Mouse (Mus musculus) lung, postnatal 10 days (tissue): ENCODE results near the gene Prph.
A peak's percentile ranks its signal among the peaks of the same experiment; 100 is the strongest.

Experiments used
- DNase-seq: peaks from one replicate; pipeline ENCODE4 v3.0.0; 2021

Gene Prph

DNA sequence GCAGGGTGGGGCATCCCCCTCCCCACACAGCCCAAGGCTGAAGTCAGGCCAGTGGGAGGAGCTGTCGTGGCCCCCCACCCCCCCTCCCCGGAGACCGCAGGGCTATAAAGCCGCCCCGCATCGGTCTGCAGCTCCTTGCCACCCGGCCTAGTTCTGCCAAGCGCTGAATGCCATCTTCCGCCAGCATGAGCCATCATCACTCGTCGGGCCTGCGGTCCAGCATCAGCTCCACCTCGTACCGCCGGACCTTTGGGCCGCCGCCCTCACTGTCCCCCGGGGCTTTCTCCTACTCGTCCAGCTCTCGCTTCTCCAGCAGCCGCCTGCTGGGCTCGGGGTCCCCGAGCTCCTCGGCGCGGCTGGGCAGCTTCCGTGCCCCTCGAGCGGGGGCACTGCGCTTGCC, at the start of gene Prph:
Gene Prph (plus strand): TSS at position 135 of the 400 bp plus-strand sequence.
- DNase-seq: no peak

DNA sequence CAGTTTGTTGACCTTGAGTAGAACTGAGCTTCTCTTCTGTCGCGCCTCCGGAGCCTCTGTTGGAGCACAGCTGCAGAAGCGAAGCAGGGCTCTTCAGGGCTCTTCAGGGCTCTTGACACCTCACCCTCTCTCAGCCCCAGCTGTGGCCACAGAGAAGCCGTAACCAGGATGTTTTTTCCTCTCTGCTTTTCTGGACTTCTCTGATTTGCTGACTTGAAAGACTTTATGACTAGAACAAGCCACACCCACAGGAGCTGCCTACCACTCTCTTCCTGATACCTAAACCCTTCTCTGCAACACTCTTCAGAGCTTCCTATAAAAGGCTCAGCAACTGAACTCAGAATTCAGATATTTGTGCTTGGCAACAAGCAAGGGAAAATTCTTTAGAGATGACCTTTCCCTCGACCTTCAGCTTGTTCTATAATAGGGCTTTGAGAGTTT, 46.2 kb upstream of the Prph start:
- peak; percentile 49 for DNase-seq

DNA sequence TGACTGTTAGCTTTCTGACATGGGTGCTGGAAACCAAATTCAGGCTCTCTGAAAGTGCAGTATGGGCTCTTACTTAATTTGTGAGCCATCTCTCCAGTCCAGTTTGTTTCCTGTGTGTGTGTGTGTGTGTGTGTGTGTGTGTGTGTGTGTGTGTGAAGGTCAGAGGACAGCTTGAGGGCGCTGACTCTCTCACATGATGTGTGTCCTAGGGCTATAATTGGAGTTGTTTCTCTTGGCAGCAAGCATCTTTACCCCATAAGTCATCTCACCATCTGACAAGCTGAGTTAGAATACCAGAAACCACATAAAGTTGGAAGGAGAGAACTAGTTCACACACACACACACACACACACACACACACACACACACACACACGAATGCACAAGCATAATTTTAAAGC, 44.1 kb upstream of the Prph start:
- DNase-seq: no peak

GRCm38 (mm10) chr15:99011946-99012345, 43.0 kb upstream of the Prph start:
- DNase-seq: no peak

GRCm38 (mm10) chr15:99014496-99015030, 40.4 kb upstream of the Prph start:
- DNase-seq: no peak

DNA sequence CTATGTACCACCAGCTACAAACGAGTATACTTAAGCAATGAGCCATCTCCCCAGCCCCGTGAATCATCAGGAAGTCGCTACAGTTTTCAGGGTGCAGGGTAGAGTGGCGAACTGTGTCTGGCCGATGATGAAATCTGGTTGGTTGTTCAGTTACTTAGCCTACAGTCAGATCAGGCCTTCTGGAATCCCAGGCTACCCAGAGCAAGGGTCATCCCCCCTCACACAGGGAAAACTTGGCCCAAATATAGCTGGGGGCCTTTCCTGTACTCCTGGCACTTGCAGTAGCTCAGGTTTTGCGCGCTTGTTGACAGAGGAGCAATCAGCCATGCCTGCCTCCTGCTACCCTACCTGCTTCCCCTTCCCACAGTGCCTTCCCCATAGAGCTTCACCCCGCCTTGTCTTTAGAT, 37.6 kb upstream of the Prph start:
- DNase-seq: no peak

- no peak for DNase-seq
Measured at GRCm38 (mm10) chr15:99017986-99018385, 37.0 kb upstream of the Prph start.

- DNase-seq: no peak
Measured at GRCm38 (mm10) chr15:99018630-99019029, 36.3 kb upstream of the Prph start.

GRCm38 (mm10) chr15:99019436-99019835, 35.5 kb upstream of the Prph start:
- DNase-seq: no peak

DNA sequence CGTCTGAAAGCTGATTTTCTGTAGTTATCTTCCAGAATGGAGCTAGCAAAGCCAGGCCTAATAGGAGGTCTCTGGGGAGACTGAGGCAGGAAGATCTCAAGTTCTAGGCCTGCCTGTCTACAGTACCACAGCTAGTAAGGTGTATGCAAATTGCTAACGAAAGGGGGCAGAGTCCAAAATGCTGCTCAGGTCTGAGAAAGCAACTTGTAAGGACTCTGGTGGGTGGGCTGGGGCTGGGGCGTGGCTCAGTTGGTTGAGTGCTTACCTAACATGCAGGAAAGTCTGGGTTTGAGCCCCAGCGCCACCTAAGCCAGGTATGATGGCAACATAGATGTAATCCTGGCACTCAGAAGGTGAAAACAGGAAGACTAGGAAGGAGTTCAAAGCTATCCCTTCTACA, 34.8 kb upstream of the Prph start:
- DNase-seq: no peak

GRCm38 (mm10) chr15:99021255-99021654, 33.7 kb upstream of the Prph start:
- no peak for DNase-seq

- DNase-seq: peak; percentile 87
Measured at GRCm38 (mm10) chr15:99024668-99025314, 30.2 kb upstream of the Prph start.

DNA sequence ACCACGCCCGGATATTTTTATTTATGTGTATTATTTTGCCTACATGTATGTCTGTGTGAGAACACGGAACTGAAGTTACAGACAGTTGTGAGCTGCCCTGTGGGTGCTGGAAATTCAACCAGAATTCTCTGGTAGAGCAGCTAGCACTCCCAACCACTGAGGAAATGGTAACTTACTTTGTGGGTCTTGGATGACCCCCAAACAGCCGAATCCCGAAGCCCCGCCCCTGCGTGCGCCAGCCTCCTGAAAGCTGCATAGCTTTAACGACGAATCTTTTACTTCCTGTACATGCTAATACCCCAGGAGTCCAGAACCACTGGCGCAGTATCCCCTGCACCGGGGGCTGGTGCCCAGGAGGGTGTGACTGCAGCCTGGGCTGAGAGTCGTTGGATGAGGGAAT, 29.6 kb upstream of the Prph start:
- DNase-seq: no peak

DNA sequence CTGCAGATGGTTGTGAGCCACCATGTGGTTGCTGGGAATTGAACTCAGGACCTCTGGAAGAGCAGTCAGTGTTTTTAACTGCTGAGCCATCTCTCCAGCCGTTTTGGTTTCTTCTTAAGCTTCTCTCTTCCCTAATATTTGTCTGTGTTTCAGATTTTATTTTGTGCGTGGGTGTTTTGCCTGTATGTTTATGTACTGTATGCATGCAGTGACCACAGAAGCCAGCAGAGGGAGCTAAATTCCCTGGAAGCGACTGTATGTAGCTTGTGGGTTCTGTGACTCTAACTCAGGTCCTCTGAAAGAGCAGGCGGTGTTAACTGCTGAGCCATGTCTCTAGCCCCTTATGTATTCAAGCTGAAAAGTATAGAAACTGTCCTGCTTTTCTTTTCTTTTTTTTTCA, 28.7 kb upstream of the Prph start:
- DNase-seq: no peak

DNA sequence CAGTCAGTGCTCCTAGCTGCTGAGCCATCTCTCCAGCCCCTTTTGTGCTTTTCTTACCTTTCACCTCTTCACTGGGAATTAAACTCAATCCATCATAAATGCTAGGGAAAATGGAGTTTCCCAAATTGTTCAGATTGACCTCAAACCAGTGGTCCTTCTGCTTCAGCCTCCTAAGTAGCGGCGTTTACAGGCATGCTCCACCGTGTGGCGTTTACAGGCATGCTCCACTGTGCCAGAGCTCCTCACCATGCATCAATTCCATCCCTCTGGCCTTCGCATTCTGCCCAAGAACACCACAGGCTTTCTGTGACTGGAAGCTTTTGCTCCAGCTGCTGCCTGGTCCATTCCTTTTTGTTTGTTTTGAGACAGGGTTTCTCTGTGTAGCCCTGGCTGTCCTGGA, 27.9 kb upstream of the Prph start:
- DNase-seq: no peak

DNA sequence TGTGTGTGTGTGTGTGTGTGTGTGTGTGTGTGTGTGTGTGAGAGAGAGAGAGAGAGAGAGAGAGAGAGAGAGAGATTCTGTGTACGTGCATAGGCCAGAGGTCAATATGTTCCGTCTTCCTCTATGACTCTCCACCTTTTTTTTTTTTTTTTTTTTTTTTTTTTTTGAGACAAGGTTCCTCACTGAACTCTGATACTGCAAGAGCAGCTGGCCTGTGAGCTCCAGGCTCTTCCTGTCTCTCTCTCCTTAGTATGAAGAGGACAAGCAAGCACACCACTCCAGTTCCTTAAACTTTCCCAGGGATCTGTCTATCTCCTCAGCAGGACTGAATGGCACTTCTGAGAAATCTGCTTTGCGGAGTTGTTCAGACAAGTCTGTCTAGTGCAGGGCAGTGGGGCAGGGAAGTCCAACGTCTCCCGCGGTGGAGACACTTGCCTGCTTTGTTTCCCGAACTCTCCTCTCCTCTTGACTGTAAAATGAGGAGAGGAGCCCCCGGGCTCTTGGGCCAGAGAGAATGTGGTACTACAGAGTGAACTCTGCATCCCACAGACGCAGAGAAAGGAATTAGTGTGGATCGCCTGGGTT, 26.0 kb upstream of the Prph start:
- no peak for DNase-seq

- DNase-seq: peak; percentile 95
Measured at GRCm38 (mm10) chr15:99029619-99030584, 25.1 kb upstream of the Prph start, which contains the start of gene Tuba1c. Gene Tuba1c, plus strand, starts transcription at chr15:99029891.

- peak; percentile 60 for DNase-seq
Measured at GRCm38 (mm10) chr15:99030585-99031387, 24.2 kb upstream of the Prph start.

- no peak for DNase-seq
Measured at GRCm38 (mm10) chr15:99031388-99031675, 23.6 kb upstream of the Prph start.

GRCm38 (mm10) chr15:99032041-99032725, 22.8 kb upstream of the Prph start:
- DNase-seq: no peak

GRCm38 (mm10) chr15:99032726-99033250, 22.2 kb upstream of the Prph start:
- no peak for DNase-seq
